Mouse (Mus musculus) heart, adult 18-20 months (tissue): ENCODE data around the gene Mettl7b. TPM values are rescaled to one million over a fixed set of nuclear protein-coding genes. Genes with fewer than 3 reads are reported as not detected.
A peak's percentile ranks its signal among the peaks of the same experiment; 100 is the strongest.
"Not testable (repeated sequence)": the region's sequence is repeated elsewhere in the genome, so short reads cannot be mapped to it uniquely, and the experiment has no call there.

Source experiments
- DNase-seq, 2 experiments: peaks; one replicate each; pipeline ENCODE4 v3.0.0; 2021 to 2022; ENCODE audit warnings: mixed read lengths in 1 of 2
- long read RNA-seq, 2 experiments: library from polyadenylated mRNA; stranded (forward); transcript quantifications; one replicate each; pipeline ENCODE4 v2.0.0; 2021
- total RNA-seq, 2 experiments: library from RNA; stranded (reverse); gene quantifications; 2 replicates each; pipeline ENCODE4 v1.2.3; 2021

The Mettl7b gene
- total RNA-seq, result not detected
- long read RNA-seq, experiment 1, result 0 reads
- long read RNA-seq, experiment 2, result 0 reads

DNA sequence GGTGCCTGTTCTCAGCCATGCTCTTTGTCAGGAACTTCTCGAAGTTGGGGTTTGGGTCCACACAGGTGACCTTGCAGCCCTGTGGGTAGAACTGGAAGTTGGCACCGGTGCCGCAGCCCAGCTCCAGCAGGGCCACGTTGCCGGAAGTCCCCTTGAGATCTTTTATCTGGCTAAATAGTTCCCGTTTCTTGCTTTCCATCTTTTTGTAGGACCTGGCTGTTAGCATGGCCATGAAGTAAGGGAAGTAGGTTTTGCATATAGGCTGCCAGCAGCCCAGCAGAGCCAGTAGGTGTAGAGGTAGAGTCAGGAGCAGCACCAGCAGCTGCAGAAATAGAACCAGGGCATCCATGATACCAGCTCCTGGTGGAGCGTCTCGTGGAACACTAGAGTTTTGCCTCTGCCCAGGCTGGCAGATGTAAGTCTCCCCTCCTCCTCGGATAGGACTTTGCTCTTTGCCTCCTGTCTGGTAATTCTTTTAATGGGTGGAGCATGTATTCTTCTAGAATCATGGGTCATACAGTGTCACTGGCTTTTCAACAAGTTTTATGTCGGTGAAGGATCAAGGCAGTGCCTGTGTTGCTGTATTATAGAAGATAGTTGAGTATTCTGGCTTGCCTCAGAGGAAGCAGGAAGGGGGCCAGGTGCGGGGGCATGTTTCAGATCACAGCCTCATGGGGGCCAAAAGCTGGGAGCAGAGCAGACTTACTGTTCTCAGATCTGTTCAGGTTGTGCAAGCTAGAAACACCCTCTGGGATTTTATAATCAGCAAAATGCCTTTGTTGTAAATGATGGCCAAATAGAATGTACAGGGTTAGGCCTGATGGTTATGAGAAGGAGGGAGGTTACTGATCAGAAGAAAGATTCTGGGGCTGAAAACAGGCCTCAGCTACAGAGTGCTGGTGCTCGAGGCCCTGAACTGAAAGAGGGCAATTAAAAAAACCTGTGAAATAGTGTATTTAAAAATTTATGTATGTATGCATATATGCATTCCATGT is at the start of gene Mettl7b:
Gene Mettl7b (minus strand): TSS at position 399 of the 995 bp plus-strand sequence.
- DNase-seq, result no peak

DNA sequence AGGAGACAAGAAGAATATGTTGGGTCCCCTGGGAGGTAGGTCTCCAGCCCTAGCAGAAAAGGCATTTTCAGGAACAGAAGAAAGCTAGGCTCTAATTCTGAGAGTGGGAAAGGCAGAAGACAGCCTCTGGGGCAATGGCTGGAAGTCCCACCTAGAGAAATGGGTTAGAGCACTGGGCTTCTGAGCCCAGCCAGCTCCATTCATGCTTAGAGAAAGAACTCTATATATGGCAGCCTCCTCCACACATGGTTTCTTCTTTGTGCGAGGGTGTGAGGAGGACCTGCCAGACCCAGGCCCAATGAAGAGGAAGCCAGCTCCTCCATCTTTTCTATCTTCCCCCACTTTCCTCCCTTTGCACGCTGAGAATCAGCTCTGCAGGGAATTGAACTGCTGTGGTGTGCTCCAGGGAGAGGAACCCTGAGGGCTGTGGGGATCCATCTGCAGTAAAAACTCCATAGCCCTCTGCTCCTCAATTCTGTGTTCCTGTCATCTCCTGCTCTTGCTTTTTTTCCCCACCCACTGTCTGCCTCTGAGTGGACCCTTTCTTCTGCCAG is 49.6 kb upstream of the Mettl7b start, which contains the start of gene Olfr763:
Gene Olfr763 (plus strand): TSS at position 504 of the 554 bp plus-strand sequence.
- DNase-seq, result no peak

- no peak for DNase-seq
Measured at GRCm38 (mm10) chr10:129004032-129004920, 43.5 kb upstream of the Mettl7b start.

DNA sequence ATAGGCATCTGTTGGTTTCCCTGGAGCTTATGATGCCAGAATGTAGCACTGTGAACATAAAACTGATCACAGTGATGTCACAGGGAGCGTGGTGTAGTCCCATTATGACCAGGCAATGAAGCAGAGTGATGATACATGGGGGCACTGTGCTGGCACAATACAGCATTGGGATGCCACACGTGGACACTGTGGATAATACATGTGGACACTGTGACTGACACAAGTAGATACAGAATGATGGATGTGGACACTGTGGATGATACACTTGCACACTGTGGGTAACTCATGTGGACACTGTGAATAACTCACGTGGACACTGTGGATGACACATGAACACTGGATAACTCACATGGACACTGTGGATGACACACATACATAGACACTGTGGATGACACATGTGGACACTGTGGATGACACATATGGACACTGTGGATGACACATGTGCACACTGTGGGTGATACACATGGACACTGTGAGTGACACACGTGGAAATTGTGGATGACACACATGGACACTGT is 35.8 kb upstream of the Mettl7b start:
- no peak for DNase-seq

- no peak for DNase-seq
Measured at GRCm38 (mm10) chr10:128995796-128996195, 35.0 kb upstream of the Mettl7b start.

- DNase-seq, result no peak
Measured at GRCm38 (mm10) chr10:128990994-128991393, 30.2 kb upstream of the Mettl7b start.

DNA sequence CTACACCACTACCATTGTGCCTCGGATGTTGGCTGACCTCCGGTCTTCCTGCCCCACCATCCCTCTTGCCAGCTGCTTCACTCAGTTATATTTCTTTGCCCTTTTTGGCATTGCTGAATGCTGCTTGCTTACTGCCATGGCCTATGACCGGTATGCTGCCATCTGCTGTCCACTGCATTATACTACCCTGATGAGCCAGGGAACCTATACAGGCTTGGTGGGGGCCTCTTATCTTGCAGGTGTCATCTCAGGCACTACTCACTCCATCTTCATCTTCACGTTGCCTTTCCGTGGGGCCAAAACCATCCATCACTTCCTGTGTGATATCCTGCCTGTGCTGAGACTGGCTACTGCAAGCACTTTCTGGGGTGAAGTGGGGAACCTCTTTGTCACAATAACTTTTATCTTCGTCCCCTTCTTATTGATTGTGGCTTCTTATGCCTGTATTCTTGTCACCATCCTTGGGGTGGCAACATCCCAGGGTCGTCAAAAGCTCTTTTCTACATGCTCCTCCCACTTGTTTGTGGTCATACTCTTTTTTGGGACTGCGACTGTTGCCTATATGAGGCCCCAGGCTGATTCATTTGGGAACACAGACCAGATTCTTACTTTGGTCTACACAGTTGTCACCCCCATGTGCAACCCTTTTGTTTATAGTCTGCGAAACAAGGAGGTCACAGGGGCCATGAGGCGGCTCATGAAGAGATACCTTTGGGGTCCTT is 29.5 kb upstream of the Mettl7b start:
- not testable (repeated sequence) for DNase-seq

- DNase-seq, result not testable (repeated sequence)
Measured at GRCm38 (mm10) chr10:128989131-128989530, 28.3 kb upstream of the Mettl7b start, which contains the start of gene Olfr9. Gene Olfr9 (plus strand): TSS chr10:128989431.

- no peak for DNase-seq
Measured at GRCm38 (mm10) chr10:128980644-128981365, 20.0 kb upstream of the Mettl7b start.

DNA sequence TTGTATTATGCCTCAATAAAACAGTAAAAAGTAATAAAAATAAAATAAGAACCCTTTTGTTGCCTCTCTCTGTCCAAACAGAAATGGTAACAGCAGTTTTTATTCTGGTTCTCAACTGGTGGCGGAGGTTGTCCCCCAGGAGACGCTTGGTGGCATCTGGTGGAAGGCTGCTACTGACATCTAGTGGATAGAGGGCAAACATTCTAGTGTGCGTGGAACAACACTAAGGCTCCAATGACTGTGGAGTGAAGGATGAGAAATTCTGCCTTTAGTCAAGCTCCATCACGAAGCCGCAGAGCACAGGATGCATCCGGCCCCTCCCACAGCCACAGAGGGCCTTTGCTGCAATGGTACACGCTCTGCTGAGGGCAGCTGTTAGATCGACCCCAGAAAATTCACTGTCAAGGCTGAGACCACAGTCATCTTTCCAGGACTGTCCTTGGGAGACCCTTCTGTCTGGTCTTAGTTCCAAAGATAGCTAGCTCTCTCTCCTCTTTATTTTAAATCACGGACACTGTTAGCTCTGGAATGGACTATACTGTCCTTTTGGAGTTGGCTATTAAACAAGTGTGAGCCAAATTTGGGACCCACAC is 16.8 kb upstream of the Mettl7b start:
- DNase-seq, result peak; percentile 51 to 59

DNA sequence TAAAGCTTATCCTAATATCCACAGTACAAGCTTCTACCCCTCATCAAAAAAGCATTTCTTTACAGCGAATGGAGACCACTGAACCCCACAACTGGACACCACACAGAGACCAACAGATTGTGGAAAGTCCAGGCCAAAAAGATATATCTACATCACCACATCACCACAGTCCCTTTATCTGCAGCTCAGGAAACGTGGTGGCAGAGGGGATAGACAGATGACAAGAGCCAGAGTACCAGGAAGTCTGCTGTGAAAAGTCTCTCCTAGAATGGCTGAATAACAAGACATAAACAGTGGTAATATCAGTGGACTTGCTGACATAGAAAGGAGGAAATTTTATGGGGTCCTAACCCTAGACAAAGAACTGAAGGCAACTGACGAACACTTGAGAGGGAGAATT is 15.6 kb upstream of the Mettl7b start:
- DNase-seq, result no peak

DNA sequence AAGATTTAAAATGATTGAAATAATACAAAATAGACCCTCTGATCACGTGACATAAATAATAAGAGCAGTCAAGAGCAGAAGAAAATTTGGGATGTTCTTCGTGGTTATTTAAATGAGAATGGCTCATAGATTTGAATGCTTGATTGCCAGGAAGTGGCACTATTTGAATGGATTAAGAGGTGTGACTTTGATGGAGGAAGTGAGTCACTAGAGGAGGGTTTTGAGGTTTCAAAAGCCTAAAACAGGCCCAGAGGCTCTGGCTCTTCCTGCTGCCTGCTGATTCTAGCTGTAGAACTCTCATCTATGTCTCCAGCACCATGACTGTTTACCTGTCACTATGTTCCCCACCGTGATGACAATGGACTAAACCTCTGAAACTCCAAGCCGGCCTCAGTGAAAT is 12.1 kb upstream of the Mettl7b start:
- DNase-seq, result no peak

DNA sequence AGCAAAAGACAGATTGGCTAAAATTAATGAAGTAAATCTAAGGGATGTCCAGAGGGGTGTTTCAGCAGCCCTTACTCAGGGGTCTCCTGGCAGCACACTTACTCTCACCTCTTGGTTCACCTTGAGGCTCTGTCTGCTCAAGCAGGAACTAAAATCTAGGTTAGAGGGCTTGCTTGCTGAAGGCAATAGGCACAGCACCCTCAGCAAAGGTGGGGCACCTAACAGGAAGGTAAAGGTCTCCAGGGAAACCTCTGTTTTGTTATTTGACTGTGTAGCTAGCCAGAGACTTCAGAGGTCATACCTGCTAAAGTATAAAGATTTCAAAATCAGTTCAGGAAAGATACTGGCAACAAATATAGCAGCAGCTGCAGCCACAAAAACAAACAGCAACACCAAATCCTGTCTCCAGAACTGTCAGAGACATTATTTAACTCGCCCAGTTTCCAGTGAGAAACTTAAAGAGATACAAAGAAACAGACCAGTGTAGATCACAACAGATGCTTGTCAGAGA is 10.0 kb upstream of the Mettl7b start:
- DNase-seq, result no peak

DNA sequence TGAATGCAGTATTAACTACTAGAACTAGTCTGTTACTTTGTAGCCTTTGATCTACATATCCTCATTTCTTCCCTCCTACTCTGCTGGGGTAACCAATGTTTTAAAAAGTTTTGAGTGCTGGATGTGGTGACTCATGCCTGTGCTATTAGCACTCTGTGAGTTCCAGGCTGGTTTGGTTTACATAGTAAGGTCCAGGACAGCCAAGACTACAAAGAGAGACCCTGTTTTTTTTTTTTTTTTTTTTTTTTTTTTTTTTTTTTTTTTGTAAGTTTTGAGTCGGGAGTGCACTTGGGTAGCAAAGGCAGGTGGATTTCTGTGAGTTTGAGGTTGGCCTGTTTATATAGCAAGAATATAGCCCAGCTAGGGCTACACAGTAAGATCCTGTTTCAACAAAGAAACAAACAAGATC is 7.6 kb upstream of the Mettl7b start:
- DNase-seq, result no peak

GRCm38 (mm10) chr10:128965871-128966270 is 5.1 kb upstream of the Mettl7b start:
- DNase-seq, result no peak

- DNase-seq, result no peak
Measured at GRCm38 (mm10) chr10:128964961-128965360, 4.2 kb upstream of the Mettl7b start.

DNA sequence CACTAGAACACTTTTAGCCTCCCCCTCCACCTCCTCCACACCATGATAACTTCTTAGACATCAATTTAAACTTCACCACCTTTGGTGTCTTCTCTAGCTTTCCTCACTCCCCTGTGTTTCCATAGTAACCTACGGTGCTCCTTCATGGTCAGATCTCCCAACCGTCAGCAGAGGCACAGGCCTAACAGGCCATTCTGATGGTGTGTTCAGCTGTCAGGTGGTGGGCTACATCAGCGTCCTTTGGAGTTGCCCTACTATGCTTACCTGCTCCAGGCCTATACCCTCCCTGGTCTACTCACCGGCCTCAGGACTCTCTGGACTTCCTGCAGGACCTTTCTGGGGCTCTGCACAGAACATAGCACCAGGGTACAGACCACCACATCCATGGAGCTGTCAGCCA is 646 bp downstream of the Mettl7b start:
- DNase-seq, result no peak

GRCm38 (mm10) chr10:128958340-128958739 is 2.4 kb downstream of the Mettl7b start:
- no peak for DNase-seq

- no peak for DNase-seq
Measured at GRCm38 (mm10) chr10:128950208-128950887, 10.4 kb downstream of the Mettl7b start.
